Mouse (Mus musculus) adrenal gland, postnatal 25 days (tissue): ENCODE data around the gene Per2. TPM values are rescaled to one million over a fixed set of nuclear protein-coding genes. Genes with fewer than 3 reads are reported as not detected.

Source experiments
- DNase-seq: peaks from one replicate; pipeline ENCODE4 v3.0.0; 2021; ENCODE audit warnings: mixed read lengths
- total RNA-seq: library from RNA; stranded (reverse); gene quantifications from 2 replicates; pipeline ENCODE4 v1.2.3, GENCODE M21; 2021

Per2 gene
- total RNA-seq, 1 experiment from 2014 or later: 37.4 TPM

DNA sequence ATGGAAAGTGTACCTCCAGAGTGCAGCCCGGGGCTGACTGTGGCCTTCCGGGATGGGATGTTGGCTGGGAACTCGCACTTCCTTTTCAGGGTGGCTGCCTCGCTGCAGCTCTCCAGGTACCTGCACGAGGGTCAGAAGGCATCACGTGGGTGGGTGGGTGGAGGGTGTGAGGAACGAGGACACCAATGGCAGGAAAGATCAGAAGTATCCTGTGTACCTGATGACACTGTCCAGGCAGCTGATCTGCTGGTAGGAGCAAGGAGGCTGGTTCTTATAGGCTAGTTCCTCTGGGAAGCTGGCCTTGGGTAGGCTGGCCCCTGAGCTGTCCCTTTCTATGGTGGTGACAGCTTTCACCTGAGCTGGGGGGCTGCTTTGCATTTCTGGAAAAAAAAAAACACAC is 28.4 kb downstream of the Per2 start:
- no peak for DNase-seq

- no peak for DNase-seq
Observed at GRCm38 (mm10) chr1:91429212-91429611, 29.9 kb downstream of the Per2 start.

DNA sequence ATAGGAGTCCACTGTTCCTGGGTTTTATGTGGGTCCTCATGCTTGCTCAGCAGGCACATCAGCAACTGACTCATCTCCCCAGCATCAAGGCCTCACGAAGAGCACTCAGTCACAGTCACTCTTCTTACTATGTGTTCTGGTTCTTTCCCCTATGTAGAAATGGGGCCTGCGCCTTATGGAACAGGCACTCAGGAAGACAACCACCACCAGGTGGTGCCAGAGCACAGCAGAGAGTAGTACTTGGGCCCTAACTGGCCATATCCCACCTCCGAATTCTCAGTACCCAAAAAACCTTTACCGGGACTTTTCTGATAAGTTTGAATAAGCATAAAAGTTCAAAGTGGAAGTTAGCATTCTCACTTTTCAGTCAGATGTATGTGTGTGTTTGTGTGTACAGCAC is 30.5 kb downstream of the Per2 start:
- DNase-seq: peak; percentile 95

- DNase-seq: no peak
Observed at GRCm38 (mm10) chr1:91426397-91426796, 32.7 kb downstream of the Per2 start.

DNA sequence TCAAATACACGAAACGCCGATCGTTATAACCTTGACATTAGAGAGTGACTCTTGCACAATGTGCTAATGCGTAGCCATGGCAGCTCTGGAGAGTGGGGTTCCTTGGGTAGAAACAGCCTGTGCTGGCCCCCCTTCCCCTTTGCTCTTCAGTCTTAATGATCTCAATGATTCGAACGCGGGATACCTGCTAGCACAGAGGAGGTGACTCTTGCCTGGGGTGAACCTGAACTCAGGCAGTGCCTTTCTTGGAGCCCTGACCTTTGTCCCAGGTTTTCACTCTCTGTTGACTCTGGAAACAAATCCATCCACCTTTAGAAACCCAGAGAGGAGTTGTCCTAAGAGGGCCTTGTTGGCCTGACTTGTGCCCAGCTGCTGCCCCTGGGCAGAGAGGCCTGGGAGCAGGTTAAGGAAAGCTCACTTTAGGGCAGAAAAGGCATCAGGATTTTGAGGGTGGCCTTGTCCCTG is 38.5 kb downstream of the Per2 start:
- no peak for DNase-seq

DNA sequence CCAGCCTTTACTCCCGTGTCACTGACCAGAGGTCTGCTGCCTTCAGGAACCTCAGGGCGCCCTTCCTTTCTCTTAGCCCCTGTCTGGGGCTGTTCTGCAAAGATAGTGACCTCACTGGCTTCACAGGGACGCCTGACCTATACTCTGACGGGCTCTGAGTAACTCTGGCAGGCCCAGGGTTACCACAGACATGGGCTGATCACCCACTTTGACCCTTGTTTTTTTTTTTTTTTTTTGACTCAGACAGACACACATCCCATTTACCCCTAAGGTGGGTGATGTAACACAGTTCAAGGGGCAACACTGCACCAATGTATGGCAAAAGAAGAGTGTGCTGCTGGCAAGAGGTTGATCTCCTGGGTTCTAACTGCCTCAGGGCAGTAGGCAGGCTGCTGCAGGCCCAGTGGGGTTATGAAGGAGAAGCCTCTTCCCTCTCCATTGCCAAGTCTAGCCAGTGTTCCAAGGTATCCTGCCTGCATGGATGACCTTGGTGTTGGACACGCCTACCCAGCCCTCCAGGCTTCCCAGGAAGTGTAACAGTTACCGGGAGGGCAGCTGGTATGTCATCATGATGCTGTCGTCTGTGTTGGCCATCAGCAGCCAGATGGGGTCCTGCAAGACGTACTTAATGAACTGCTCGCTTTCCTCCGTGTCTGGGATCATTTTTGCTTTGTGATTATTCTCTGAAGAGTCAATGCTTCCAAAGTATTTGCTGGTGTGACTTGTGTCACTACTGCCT is 39.1 kb downstream of the Per2 start:
- DNase-seq: peak; percentile 61

GRCm38 (mm10) chr1:91417991-91418390 is 41.1 kb downstream of the Per2 start:
- DNase-seq: no peak

- DNase-seq: no peak
Observed at GRCm38 (mm10) chr1:91415311-91415710, 43.8 kb downstream of the Per2 start.

DNA sequence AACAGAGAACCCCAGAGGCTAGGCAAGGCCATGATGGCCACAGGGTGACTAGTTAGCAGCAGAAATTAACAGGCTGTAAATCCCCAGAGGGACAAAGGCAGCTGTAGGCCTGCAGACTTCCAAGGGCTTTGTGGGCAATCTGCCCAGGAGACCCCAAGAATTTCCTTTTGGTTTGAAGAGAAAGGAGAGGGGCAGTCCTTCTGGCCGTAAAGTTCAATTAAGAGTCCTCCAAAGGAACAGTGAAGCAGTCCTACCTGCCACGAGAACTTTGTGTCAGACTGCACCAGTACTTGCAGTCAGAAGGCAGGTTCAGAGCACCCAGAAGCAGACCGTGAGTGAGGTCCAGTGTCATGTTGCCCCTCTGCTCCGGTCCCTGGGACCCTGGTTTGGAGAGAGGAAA is 44.2 kb downstream of the Per2 start:
- no peak for DNase-seq

- peak; percentile 78 for DNase-seq
Observed at GRCm38 (mm10) chr1:91413898-91414594, 45.1 kb downstream of the Per2 start, which contains the start of gene Hes6. TSS of gene Hes6 (minus strand) at chr1:91414038.

DNA sequence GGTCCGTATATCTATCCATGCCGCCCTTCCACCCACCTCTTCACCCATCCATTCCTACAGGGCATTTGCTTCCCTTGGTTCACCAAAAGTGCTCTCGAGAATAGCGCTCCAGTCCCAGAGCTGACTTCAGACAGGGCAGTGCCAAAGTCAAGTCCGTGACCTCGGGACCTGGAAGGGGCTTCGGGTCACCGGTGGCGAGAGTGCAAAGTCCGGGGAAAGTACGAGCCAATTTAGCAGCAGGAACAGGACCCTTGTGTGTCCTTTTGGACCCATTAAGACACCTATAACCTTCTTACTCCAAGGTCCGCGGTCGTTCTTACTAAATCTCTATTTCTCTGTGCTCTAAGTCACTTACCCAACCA is 45.6 kb downstream of the Per2 start:
- DNase-seq: no peak

- DNase-seq: peak; percentile 95
Observed at GRCm38 (mm10) chr1:91413030-91413506, 46.1 kb downstream of the Per2 start.

DNA sequence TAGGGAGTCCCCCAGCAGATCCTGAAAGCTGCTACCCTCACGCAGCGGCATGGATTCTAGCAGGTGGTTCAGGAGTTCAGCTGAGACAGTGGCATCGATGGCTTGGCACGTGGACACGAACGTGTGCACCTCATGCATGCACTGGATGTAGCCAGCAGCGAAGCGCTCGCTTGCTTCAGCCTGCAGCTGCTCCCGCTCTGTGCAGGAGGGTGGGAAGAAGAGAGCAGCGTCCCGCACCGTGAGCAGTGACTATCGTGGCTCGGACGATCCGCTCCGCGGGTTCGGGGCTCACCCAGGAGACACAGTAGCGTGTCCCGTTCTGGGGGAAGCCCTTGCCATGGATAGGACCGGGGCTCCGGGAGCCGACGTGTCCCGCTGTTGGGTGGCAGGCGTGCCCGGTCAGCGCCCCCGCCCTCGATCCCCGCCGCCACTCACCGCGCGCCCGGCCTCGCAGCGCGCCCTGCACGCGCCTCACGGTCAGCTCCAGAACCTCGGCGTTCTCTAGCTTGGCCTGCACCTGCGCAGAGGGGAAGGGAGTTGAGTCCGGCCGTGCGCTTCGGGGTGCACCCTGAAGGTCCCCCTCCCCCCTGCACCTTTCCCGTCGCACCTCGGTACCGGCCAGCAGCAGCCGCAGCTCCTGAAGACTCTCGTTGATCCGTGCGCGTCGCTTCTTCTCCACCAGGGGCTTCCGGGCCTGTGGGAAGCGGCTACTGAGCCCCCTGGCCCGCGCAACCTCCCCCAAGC is 46.7 kb downstream of the Per2 start:
- DNase-seq: peak; percentile 52

GRCm38 (mm10) chr1:91411631-91412285 is 47.4 kb downstream of the Per2 start:
- no peak for DNase-seq

- DNase-seq: no peak
Observed at GRCm38 (mm10) chr1:91407819-91408218, 51.3 kb downstream of the Per2 start.

- DNase-seq: no peak
Observed at GRCm38 (mm10) chr1:91405406-91406169, 53.5 kb downstream of the Per2 start.

DNA sequence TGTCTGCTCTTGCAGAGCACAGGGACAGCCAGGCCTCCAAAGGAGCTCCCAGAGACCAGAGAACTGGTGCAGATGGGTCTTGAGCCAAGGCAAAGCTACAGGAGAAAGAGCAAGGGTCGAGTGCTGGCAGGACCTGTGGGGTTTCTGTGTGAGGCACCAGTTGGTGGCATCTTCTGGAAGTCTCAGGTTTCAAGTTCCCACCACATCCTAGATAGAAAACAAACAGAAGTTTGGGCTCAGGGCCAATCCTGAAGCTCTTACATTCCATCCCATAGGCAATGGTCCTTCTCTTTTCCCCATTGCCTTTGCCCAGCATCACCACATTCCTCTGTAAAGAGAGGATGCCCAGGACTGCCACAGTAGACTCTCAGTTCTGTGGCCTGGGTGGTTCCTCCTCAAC is 54.1 kb downstream of the Per2 start:
- no peak for DNase-seq

- DNase-seq: peak; percentile 86
Observed at GRCm38 (mm10) chr1:91398260-91399062, 60.7 kb downstream of the Per2 start, which contains the start of gene Ilkap. TSS of gene Ilkap (minus strand) at chr1:91398815.

- DNase-seq: no peak
Observed at GRCm38 (mm10) chr1:91397927-91398259, 61.2 kb downstream of the Per2 start.

DNA sequence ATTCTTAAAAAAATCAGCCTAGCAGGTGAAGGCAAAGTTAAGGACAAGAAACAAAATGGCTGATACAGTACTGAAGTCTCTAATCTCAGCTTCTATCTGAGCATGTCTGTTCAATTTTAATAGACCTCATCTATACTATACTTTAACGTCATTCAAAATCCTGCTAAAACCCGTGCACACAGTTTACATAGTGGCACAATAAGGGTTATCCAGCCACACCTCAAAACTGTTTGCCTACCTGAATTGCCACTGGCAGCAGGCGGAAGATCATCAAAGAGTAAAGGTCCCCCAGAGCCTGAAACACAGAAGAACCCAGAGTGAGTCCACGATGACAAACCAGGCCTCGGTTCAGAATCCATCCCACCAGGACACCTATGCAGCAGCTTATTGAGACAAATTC is 68.8 kb downstream of the Per2 start:
- no peak for DNase-seq

- no peak for DNase-seq
Observed at GRCm38 (mm10) chr1:91381091-91381471, 78.0 kb downstream of the Per2 start.
